Mouse (Mus musculus): ENCODE data around the gene Gm10644.
"Not testable (repeated sequence)": the region's sequence is repeated elsewhere in the genome, so short reads cannot be mapped to it uniquely, and the experiment has no call there.

Gm10644 gene

GRCm38 (mm10) chr8:83955106-83955957, at the start of gene Gm10644, which contains the start of gene Asf1b:
Gene Gm10644, minus strand, starts transcription at chr8:83955205.
Gene Asf1b, plus strand, starts transcription at chr8:83955507.
- DNase-seq = peak; percentile 94 to 96

- DNase-seq = peak; percentile 98
Measured at GRCm38 (mm10) chr8:84004533-84005201, 49.7 kb upstream of the Gm10644 start.

- DNase-seq = no peak
Measured at GRCm38 (mm10) chr8:84003612-84004246, 48.7 kb upstream of the Gm10644 start.

- no peak for DNase-seq
Measured at GRCm38 (mm10) chr8:84002957-84003611, 48.1 kb upstream of the Gm10644 start.

GRCm38 (mm10) chr8:84001281-84002000, 46.4 kb upstream of the Gm10644 start, which contains the start of gene 1700067K01Rik:
Gene 1700067K01Rik, plus strand, starts transcription at chr8:84001502.
- no peak for DNase-seq

- DNase-seq = no peak
Measured at GRCm38 (mm10) chr8:83999825-84000224, 44.8 kb upstream of the Gm10644 start.

- no peak for DNase-seq
Measured at GRCm38 (mm10) chr8:83999057-83999705, 44.2 kb upstream of the Gm10644 start.

- peak; percentile 76 to 79 for DNase-seq
Measured at GRCm38 (mm10) chr8:83998231-83999056, 43.4 kb upstream of the Gm10644 start.

- peak; percentile 56 to 59 for DNase-seq
Measured at GRCm38 (mm10) chr8:83997511-83998141, 42.6 kb upstream of the Gm10644 start, which contains the start of gene Samd1. Gene Samd1, plus strand, starts transcription at chr8:83997672.

GRCm38 (mm10) chr8:83996567-83997505, 41.8 kb upstream of the Gm10644 start:
- peak; percentile 70 to 72 for DNase-seq

- no peak for DNase-seq
Measured at GRCm38 (mm10) chr8:83995973-83996372, 41.0 kb upstream of the Gm10644 start.

GRCm38 (mm10) chr8:83994030-83994429, 39.0 kb upstream of the Gm10644 start:
- no peak for DNase-seq

- no peak for DNase-seq
Measured at GRCm38 (mm10) chr8:83992488-83992887, 37.5 kb upstream of the Gm10644 start.

- DNase-seq = no peak
Measured at GRCm38 (mm10) chr8:83990170-83990569, 35.2 kb upstream of the Gm10644 start.

- DNase-seq = no peak
Measured at GRCm38 (mm10) chr8:83989243-83989642, 34.2 kb upstream of the Gm10644 start.

GRCm38 (mm10) chr8:83983222-83983621, 28.2 kb upstream of the Gm10644 start:
- not testable (repeated sequence) for DNase-seq

- DNase-seq = no peak
Measured at GRCm38 (mm10) chr8:83982449-83982848, 27.4 kb upstream of the Gm10644 start.

GRCm38 (mm10) chr8:83981533-83981932, 26.5 kb upstream of the Gm10644 start:
- no peak for DNase-seq

GRCm38 (mm10) chr8:83980845-83981244, 25.8 kb upstream of the Gm10644 start:
- no peak for DNase-seq
